Mouse (Mus musculus) gastrocnemius, postnatal 4 days (tissue): ENCODE results near the gene Dnph1. TPM values are rescaled to one million over a fixed set of nuclear protein-coding genes. Genes with fewer than 3 reads are reported as not detected.

Experiments
- DNase-seq, 2 experiments: peaks; one replicate each; pipeline ENCODE4 v3.0.0; 2021 to 2022; ENCODE audit warnings: low spot score in 2 of 2, mixed read lengths in 2 of 2
- total RNA-seq, 2 experiments: library from RNA; stranded (reverse); gene quantifications; 2 replicates each; pipeline ENCODE4 v1.2.3; 2021

The Dnph1 gene
- total RNA-seq, 2 experiments from 2014 or later, result 3.6 to 5.2 TPM

GRCm38 (mm10) chr17:46502775-46503174 is 6.3 kb downstream of the Dnph1 start:
- DNase-seq, result no peak

GRCm38 (mm10) chr17:46503847-46504638 is 7.5 kb downstream of the Dnph1 start:
- DNase-seq, result no peak

- DNase-seq, result no peak
Measured at GRCm38 (mm10) chr17:46505617-46506016, 9.1 kb downstream of the Dnph1 start.

GRCm38 (mm10) chr17:46511059-46511710 is 14.7 kb downstream of the Dnph1 start:
- DNase-seq, result no peak

- DNase-seq, result no peak
Measured at GRCm38 (mm10) chr17:46513329-46513728, 16.8 kb downstream of the Dnph1 start.

GRCm38 (mm10) chr17:46519971-46520370 is 23.5 kb downstream of the Dnph1 start:
- no peak for DNase-seq

GRCm38 (mm10) chr17:46520385-46520979 is 24.0 kb downstream of the Dnph1 start:
- DNase-seq, result no peak

GRCm38 (mm10) chr17:46521174-46521573 is 24.7 kb downstream of the Dnph1 start:
- no peak for DNase-seq

- DNase-seq, result no peak
Measured at GRCm38 (mm10) chr17:46521963-46522668, 25.6 kb downstream of the Dnph1 start.

GRCm38 (mm10) chr17:46525065-46525464 is 28.6 kb downstream of the Dnph1 start:
- DNase-seq, result no peak

- peak; percentile 63 to 75 for DNase-seq
Measured at GRCm38 (mm10) chr17:46525579-46526307, 29.2 kb downstream of the Dnph1 start.

- DNase-seq, result no peak
Measured at GRCm38 (mm10) chr17:46543661-46544060, 47.1 kb downstream of the Dnph1 start.

GRCm38 (mm10) chr17:46545813-46546564 is 49.5 kb downstream of the Dnph1 start, which contains the start of gene Cul9:
Cul9 (minus strand) TSS chr17:46546388.
- peak in 1 of 2 experiments; percentile 78 for DNase-seq

GRCm38 (mm10) chr17:46546591-46546990 is 50.1 kb downstream of the Dnph1 start:
- DNase-seq, result no peak

GRCm38 (mm10) chr17:46546995-46547394 is 50.5 kb downstream of the Dnph1 start:
- DNase-seq, result no peak

GRCm38 (mm10) chr17:46547923-46548322 is 51.4 kb downstream of the Dnph1 start:
- no peak for DNase-seq

- no peak for DNase-seq
Measured at GRCm38 (mm10) chr17:46548741-46549140, 52.2 kb downstream of the Dnph1 start.

GRCm38 (mm10) chr17:46549193-46549592 is 52.7 kb downstream of the Dnph1 start:
- DNase-seq, result peak in 1 of 2 experiments; percentile 51
